Mouse (Mus musculus): ENCODE results near the gene Dtnbp1. TPM values are rescaled to one million over a fixed set of nuclear protein-coding genes. Genes with fewer than 3 reads are reported as not detected.
A peak's percentile ranks its signal among the peaks of the same experiment; 100 is the strongest.

The Dtnbp1 gene
- polyA plus RNA-seq, 1 experiment = not detected

- no peak overlapping the region for H3K27ac ChIP-seq (ENCODE audit: insufficient read depth, low read depth, low read length)
- 92% methylated on average over 7 of the region's 7 CpGs for WGBS
- TF ChIP-seq CTCF (IDR thresholded peaks at IDR 0.05; ENCODE audit: insufficient read depth, low read depth, low read length) (no peak), POLR2A (IDR thresholded peaks at IDR 0.05; ENCODE audit: insufficient read depth, low read depth, low read length) (no peak)
- no peaks in the 10 kb centered on the region for H3K4me1 ChIP-seq (ENCODE audit: control insufficient read depth, insufficient read depth, low read length)
- H3K4me3 ChIP-seq (ENCODE audit: insufficient read depth, low read depth, low read length) = no peak overlapping the region
Observed at GRCm38 (mm10) chr13:45031748-45032147, 29.8 kb upstream of the Dtnbp1 start.

GRCm38 (mm10) chr13:45031314-45031713 is 29.4 kb upstream of the Dtnbp1 start:
- H3K4me3 ChIP-seq (ENCODE audit: insufficient read depth, low read depth, low read length) = no peak overlapping the region
- 65% methylated on average over 10 of the region's 10 CpGs for WGBS
- no peak for TF ChIP-seq POLR2A (IDR thresholded peaks at IDR 0.05; ENCODE audit: insufficient read depth, low read depth, low read length)
- no peak for TF ChIP-seq CTCF (IDR thresholded peaks at IDR 0.05; ENCODE audit: insufficient read depth, low read depth, low read length)
- H3K27ac ChIP-seq (ENCODE audit: insufficient read depth, low read depth, low read length) = no peak overlapping the region
- no peaks in the 10 kb centered on the region for H3K4me1 ChIP-seq (ENCODE audit: control insufficient read depth, insufficient read depth, low read length)

GRCm38 (mm10) chr13:45030830-45031229 is 28.9 kb upstream of the Dtnbp1 start:
- no peak overlapping the region for H3K27ac ChIP-seq (ENCODE audit: insufficient read depth, low read depth, low read length)
- H3K4me1 ChIP-seq (ENCODE audit: control insufficient read depth, insufficient read depth, low read length) = no peaks in the 10 kb centered on the region
- H3K4me3 ChIP-seq (ENCODE audit: insufficient read depth, low read depth, low read length) = no peak overlapping the region
- peak; percentile 99 for TF ChIP-seq CTCF (IDR thresholded peaks at IDR 0.05; ENCODE audit: insufficient read depth, low read depth, low read length)
- no peak for TF ChIP-seq POLR2A (IDR thresholded peaks at IDR 0.05; ENCODE audit: insufficient read depth, low read depth, low read length)
- 13% methylated on average over 12 of the region's 12 CpGs for WGBS

- no peak for TF ChIP-seq CTCF (IDR thresholded peaks at IDR 0.05; ENCODE audit: insufficient read depth, low read depth, low read length)
- TF ChIP-seq POLR2A (IDR thresholded peaks at IDR 0.05; ENCODE audit: insufficient read depth, low read depth, low read length) = no peak
- Histone ChIP-seq H3K4me1 (ENCODE audit: control insufficient read depth, insufficient read depth, low read length) (no peaks in the 10 kb centered on the region), H3K4me3 (ENCODE audit: insufficient read depth, low read depth, low read length) (no peak overlapping the region), H3K27ac (ENCODE audit: insufficient read depth, low read depth, low read length) (no peak overlapping the region)
- whole genome bisulfite sequencing = 85% methylated on average over 1 of the region's 1 CpGs
Observed at GRCm38 (mm10) chr13:45029791-45030190, 27.8 kb upstream of the Dtnbp1 start.

- no peaks in the 10 kb centered on the region for H3K4me1 ChIP-seq (ENCODE audit: control insufficient read depth, insufficient read depth, low read length)
- TF ChIP-seq CTCF (IDR thresholded peaks at IDR 0.05; ENCODE audit: insufficient read depth, low read depth, low read length) (no peak), POLR2A (IDR thresholded peaks at IDR 0.05; ENCODE audit: insufficient read depth, low read depth, low read length) (no peak)
- H3K4me3 ChIP-seq (ENCODE audit: insufficient read depth, low read depth, low read length) = no peak overlapping the region
- 94% methylated on average over 3 of the region's 3 CpGs for WGBS
- H3K27ac ChIP-seq (ENCODE audit: insufficient read depth, low read depth, low read length) = no peak overlapping the region
Observed at GRCm38 (mm10) chr13:45026291-45026690, 24.3 kb upstream of the Dtnbp1 start.

- Histone ChIP-seq H3K4me3 (ENCODE audit: insufficient read depth, low read depth, low read length) (no peak overlapping the region), H3K27ac (ENCODE audit: insufficient read depth, low read depth, low read length) (no peak overlapping the region), H3K4me1 (ENCODE audit: control insufficient read depth, insufficient read depth, low read length) (no peaks in the 10 kb centered on the region)
- TF ChIP-seq CTCF (IDR thresholded peaks at IDR 0.05; ENCODE audit: insufficient read depth, low read depth, low read length) = no peak
- TF ChIP-seq POLR2A (IDR thresholded peaks at IDR 0.05; ENCODE audit: insufficient read depth, low read depth, low read length) = no peak
- WGBS = 93% methylated on average over 10 of the region's 10 CpGs
Observed at GRCm38 (mm10) chr13:45024821-45025220, 22.9 kb upstream of the Dtnbp1 start.

- no peak overlapping the region for H3K4me3 ChIP-seq (ENCODE audit: insufficient read depth, low read depth, low read length)
- H3K27ac ChIP-seq (ENCODE audit: insufficient read depth, low read depth, low read length) = no peak overlapping the region
- 72% methylated on average over 20 of the region's 20 CpGs for WGBS
- no peak for TF ChIP-seq POLR2A (IDR thresholded peaks at IDR 0.05; ENCODE audit: insufficient read depth, low read depth, low read length)
- TF ChIP-seq CTCF (IDR thresholded peaks at IDR 0.05; ENCODE audit: insufficient read depth, low read depth, low read length) = no peak
- H3K4me1 ChIP-seq (ENCODE audit: control insufficient read depth, insufficient read depth, low read length) = no peaks in the 10 kb centered on the region
Observed at GRCm38 (mm10) chr13:45023356-45024150, 21.6 kb upstream of the Dtnbp1 start.

GRCm38 (mm10) chr13:45008150-45008549 is 6.2 kb upstream of the Dtnbp1 start:
- H3K4me1 ChIP-seq (ENCODE audit: control insufficient read depth, insufficient read depth, low read length) = no peaks in the 10 kb centered on the region
- H3K4me3 ChIP-seq (ENCODE audit: insufficient read depth, low read depth, low read length) = no peak overlapping the region
- 81% methylated on average over 7 of the region's 7 CpGs for WGBS
- TF ChIP-seq CTCF (IDR thresholded peaks at IDR 0.05; ENCODE audit: insufficient read depth, low read depth, low read length) = no peak
- TF ChIP-seq POLR2A (IDR thresholded peaks at IDR 0.05; ENCODE audit: insufficient read depth, low read depth, low read length) = no peak
- no peak overlapping the region for H3K27ac ChIP-seq (ENCODE audit: insufficient read depth, low read depth, low read length)

- no peak for TF ChIP-seq CTCF (IDR thresholded peaks at IDR 0.05; ENCODE audit: insufficient read depth, low read depth, low read length)
- no peak for TF ChIP-seq POLR2A (IDR thresholded peaks at IDR 0.05; ENCODE audit: insufficient read depth, low read depth, low read length)
- 90% methylated on average over 6 of the region's 6 CpGs for WGBS
- Histone ChIP-seq H3K27ac (ENCODE audit: insufficient read depth, low read depth, low read length) (no peak overlapping the region), H3K4me1 (ENCODE audit: control insufficient read depth, insufficient read depth, low read length) (no peaks in the 10 kb centered on the region), H3K4me3 (ENCODE audit: insufficient read depth, low read depth, low read length) (no peak overlapping the region)
Observed at GRCm38 (mm10) chr13:45007726-45008125, 5.8 kb upstream of the Dtnbp1 start.

All from olfactory bulb, adult 2 months (tissue).